Mouse (Mus musculus): ENCODE results near the gene Hdhd3. TPM values are rescaled to one million over a fixed set of nuclear protein-coding genes. Genes with fewer than 3 reads are reported as not detected.

Hdhd3 gene
- polyA plus RNA-seq (2012; rRNA removed): 10.0 and 14.1 TPM in 2 replicates

DNA sequence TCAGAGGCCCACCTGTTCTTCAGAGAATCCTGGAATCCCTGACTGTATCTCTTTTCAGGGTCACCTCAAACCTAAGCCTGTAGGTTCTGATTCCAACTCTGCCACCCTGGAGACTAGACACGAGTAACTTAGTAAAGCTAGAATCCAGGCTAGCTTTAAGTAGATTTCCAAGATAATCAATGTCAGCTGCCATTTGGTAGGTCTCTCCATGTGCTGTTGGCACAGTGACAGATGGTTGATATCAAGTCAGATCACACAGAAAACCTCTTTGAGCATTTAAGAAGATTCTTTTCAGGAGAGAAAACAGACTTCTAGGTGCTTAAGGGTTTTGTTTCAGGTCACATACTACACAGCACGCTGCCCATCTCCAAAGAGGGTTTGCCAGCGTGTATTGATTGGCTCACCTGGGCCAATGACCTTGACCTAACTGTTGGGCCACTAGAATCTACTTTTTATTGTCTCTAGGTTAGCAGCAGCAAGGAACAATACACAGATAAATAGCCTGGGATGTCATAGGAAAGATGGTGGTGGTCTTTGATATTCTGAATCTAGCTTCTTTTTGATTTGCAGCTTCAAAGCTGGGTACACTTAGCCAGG lies at the start of gene Hdhd3:
Gene Hdhd3, minus strand, starts transcription at position 94 of the 597 bp plus-strand sequence.
- Histone ChIP-seq H3K4me3 (replicated peaks; ENCODE audit: extremely low read depth, low read depth, low read length) (peak within 1 kb of the TSS; percentile 99), H3K4me1 (ENCODE audit: control insufficient read depth, insufficient read depth, low read length) (peaks cover 8% of the 10 kb centered on the region)
- no peak for DNase-seq
- no peak for TF ChIP-seq CTCF (IDR thresholded peaks at IDR 0.05; ENCODE audit: insufficient read depth, low read length)
- no peak for TF ChIP-seq POLR2A (IDR thresholded peaks at IDR 0.05; ENCODE audit: borderline replicate concordance, extremely low read depth, low read depth, low read length)
- 76% methylated on average over 3 of the region's 3 CpGs for WGBS

DNA sequence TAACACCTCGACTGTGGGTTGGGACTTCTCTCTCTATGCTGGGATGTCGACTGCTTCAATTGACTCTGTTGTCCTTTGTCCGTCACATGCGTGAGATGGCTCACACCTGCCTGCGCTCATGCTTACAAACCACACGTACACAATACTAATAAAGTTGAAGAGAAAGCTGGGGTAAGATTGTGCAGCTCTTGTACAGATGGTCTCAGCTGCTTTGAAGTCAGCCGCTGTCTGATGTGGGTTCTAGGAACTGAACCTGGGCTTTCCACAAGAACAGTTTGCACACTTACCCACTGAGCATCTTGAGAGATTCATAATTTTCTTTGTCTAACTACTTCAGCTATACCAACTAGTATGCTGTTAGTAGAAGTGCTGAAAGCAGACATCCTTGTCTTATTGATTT lies 48.7 kb upstream of the Hdhd3 start:
- TF ChIP-seq CTCF (IDR thresholded peaks at IDR 0.05; ENCODE audit: insufficient read depth, low read length): no peak
- no peak for TF ChIP-seq POLR2A (IDR thresholded peaks at IDR 0.05; ENCODE audit: borderline replicate concordance, extremely low read depth, low read depth, low read length)
- DNase-seq: no peak
- Histone ChIP-seq H3K4me3 (replicated peaks; ENCODE audit: extremely low read depth, low read depth, low read length) (no peak overlapping the region), H3K4me1 (ENCODE audit: control insufficient read depth, insufficient read depth, low read length) (no peaks in the 10 kb centered on the region)
- WGBS: 76% methylated on average over 7 of the region's 7 CpGs

DNA sequence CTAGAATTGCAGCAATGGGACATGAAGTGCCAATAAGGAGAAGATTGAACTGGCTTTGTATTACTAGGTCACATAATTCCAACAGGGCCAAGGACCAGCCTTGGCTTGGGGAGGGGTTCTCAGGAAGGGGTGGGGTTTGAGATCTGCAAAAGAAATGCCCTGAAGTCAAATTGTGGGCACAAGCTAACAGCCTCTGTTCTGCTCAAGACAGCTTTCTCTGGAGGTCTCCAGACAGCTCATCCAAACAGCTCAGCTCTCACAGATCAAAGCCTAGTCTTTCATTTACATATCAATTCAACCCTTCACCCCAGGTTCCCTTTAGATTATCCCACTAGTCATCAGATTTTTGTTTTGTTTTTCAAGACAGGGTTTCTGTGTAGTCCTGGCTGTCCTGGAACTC lies 41.5 kb upstream of the Hdhd3 start:
- no peak overlapping the region for H3K4me3 ChIP-seq (replicated peaks; ENCODE audit: extremely low read depth, low read depth, low read length)
- no peak for DNase-seq
- H3K4me1 ChIP-seq (ENCODE audit: control insufficient read depth, insufficient read depth, low read length): no peaks in the 10 kb centered on the region
- TF ChIP-seq CTCF (IDR thresholded peaks at IDR 0.05; ENCODE audit: insufficient read depth, low read length) (no peak), POLR2A (IDR thresholded peaks at IDR 0.05; ENCODE audit: borderline replicate concordance, extremely low read depth, low read depth, low read length) (no peak)

DNA sequence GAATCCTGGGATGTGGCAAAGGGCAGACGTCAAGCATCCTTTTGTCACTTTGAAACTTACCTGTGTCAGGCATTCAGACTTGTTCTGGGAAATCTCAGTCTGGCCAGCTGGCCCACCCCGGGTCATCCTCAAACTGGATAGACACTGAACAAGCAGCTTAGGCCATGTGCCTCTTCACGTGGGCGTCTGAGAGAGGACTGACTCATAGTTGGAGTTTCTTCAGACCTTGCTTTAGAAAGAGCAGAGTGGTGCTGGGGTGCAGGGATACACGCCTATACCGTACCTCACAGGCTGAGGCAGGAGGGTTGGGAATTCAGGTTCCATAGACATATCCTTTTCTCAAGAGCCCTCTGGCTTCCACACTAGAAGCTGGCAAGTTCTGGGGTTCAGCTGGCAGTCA lies 40.5 kb upstream of the Hdhd3 start:
- no peak for DNase-seq
- TF ChIP-seq CTCF (IDR thresholded peaks at IDR 0.05; ENCODE audit: insufficient read depth, low read length) (no peak), POLR2A (IDR thresholded peaks at IDR 0.05; ENCODE audit: borderline replicate concordance, extremely low read depth, low read depth, low read length) (no peak)
- no peaks in the 10 kb centered on the region for H3K4me1 ChIP-seq (ENCODE audit: control insufficient read depth, insufficient read depth, low read length)
- no peak overlapping the region for H3K4me3 ChIP-seq (replicated peaks; ENCODE audit: extremely low read depth, low read depth, low read length)
- 79% methylated on average over 6 of the region's 6 CpGs for WGBS

DNA sequence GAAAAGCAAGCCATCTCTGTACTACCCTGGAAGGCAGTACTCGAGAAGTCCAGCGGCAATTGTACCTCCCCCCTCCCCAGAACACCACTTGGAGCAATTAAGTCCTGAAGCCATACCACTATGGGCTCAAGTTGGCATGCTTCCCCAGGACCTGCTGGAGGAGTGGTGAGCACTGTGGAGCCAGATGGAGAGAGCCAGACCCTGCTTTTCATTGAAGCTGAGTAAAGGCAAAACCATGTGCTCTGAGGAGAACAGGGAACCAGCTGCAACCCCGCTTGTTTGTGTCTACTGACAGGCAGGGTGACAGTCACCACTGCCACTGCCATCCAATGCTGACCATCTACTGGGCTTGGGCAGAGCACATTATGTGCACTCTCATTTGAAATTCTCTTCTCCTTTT lies 38.5 kb upstream of the Hdhd3 start:
- no peak for DNase-seq
- TF ChIP-seq CTCF (IDR thresholded peaks at IDR 0.05; ENCODE audit: insufficient read depth, low read length) (no peak), POLR2A (IDR thresholded peaks at IDR 0.05; ENCODE audit: borderline replicate concordance, extremely low read depth, low read depth, low read length) (no peak)
- WGBS: 77% methylated on average over 3 of the region's 3 CpGs
- Histone ChIP-seq H3K4me1 (ENCODE audit: control insufficient read depth, insufficient read depth, low read length) (no peaks in the 10 kb centered on the region), H3K4me3 (replicated peaks; ENCODE audit: extremely low read depth, low read depth, low read length) (no peak overlapping the region)

DNA sequence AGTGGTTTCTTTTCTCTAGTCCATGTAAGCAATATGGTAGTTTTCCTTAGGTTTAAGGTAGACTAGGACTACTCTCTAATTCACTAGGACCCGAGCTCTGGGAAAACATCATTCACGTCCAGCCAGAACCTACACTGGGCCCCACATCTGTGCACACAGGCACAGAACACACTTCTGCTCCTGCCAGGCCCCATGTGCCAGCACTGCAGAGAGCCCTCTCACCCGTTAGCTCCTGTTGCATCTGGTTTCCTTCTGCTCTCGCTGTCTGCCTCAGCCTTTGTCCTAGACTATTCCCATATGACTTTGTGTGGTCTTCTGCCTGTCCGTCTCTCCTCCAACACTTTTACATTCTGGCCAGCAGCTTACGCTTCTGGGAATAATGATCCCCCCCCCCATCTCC lies 30.5 kb upstream of the Hdhd3 start:
- no peaks in the 10 kb centered on the region; the same call in 1 of the 2 replicates for H3K4me1 ChIP-seq (ENCODE audit: control insufficient read depth, insufficient read depth, low read length)

DNA sequence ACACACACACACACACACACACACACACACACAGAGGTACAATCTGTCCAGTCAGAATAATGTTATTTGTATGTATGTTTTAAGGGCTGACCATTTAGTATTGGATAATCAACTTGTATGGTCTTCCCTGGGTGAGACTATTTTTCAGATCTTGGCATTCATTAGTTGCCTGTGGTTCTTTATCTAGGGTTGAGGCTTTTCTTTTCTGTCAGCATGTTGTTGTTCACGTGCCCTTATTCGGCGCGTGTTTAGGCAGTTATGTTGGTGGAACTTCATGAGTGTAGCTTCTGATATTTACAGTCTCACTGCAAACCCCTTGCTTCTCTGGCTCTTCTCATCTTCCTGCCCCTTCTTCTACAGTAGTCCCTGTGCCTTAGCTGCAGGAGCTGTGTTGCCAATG lies 24.4 kb upstream of the Hdhd3 start:
- WGBS: 80% methylated on average over 4 of the region's 4 CpGs
- no peak for DNase-seq
- no peak overlapping the region for H3K4me3 ChIP-seq (replicated peaks; ENCODE audit: extremely low read depth, low read depth, low read length)
- H3K4me1 ChIP-seq (ENCODE audit: control insufficient read depth, insufficient read depth, low read length): peaks cover 4% of the 10 kb centered on the region
- TF ChIP-seq CTCF (IDR thresholded peaks at IDR 0.05; ENCODE audit: insufficient read depth, low read length) (no peak), POLR2A (IDR thresholded peaks at IDR 0.05; ENCODE audit: borderline replicate concordance, extremely low read depth, low read depth, low read length) (no peak)

More for the DNA sequence above, 30.5 kb upstream of the Hdhd3 start:
- TF ChIP-seq CTCF (IDR thresholded peaks at IDR 0.05; ENCODE audit: insufficient read depth, low read length) (no peak), POLR2A (IDR thresholded peaks at IDR 0.05; ENCODE audit: borderline replicate concordance, extremely low read depth, low read depth, low read length) (no peak)
- H3K4me3 ChIP-seq (replicated peaks; ENCODE audit: extremely low read depth, low read depth, low read length): no peak overlapping the region
- no peak for DNase-seq
- 84% methylated on average over 6 of the region's 6 CpGs for WGBS

DNA sequence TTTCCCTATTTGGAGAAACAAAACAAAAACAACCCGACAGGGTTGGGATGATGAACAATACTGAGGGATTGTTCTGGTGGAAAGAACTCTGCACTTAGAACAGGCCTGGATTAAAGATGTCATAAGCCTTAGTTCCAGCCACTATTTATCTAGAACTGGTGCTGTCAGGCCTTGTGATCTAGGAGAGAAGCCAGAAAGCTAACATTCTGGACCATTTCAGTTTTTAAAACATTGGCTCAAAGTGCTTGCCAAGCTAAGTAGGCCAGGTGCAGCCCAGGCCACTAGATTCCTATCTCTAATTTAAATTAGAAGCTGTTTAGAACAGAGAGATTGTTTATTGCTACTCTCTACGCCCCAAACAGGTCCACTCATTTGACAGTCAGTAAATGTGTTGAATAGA lies 23.0 kb upstream of the Hdhd3 start:
- DNase-seq: no peak
- Histone ChIP-seq H3K4me1 (ENCODE audit: control insufficient read depth, insufficient read depth, low read length) (peaks cover 4% of the 10 kb centered on the region), H3K4me3 (replicated peaks; ENCODE audit: extremely low read depth, low read depth, low read length) (no peak overlapping the region)
- TF ChIP-seq CTCF (IDR thresholded peaks at IDR 0.05; ENCODE audit: insufficient read depth, low read length) (no peak), POLR2A (IDR thresholded peaks at IDR 0.05; ENCODE audit: borderline replicate concordance, extremely low read depth, low read depth, low read length) (no peak)
- 48% methylated on average over 2 of the region's 2 CpGs for WGBS

DNA sequence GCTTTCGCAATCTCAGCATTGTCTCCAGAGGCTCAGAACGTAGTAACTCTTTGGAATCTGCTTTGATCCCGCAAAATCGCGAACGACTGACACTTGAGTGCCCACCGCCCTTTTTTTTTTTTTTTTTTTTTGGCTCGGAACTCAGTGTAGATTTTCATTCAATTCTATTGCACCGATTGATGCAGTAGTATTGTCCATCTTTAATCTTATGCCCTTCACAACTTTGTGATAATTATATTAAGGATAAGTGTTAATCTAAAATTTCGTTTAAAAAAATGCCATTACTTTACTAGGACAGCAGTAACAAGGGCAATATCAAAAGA lies 22.2 kb upstream of the Hdhd3 start:
- no peak for TF ChIP-seq CTCF (IDR thresholded peaks at IDR 0.05; ENCODE audit: insufficient read depth, low read length)
- TF ChIP-seq POLR2A (IDR thresholded peaks at IDR 0.05; ENCODE audit: borderline replicate concordance, extremely low read depth, low read depth, low read length): no peak
- Histone ChIP-seq H3K4me1 (ENCODE audit: control insufficient read depth, insufficient read depth, low read length) (peaks cover 4% of the 10 kb centered on the region; the same call in 1 of the 2 replicates), H3K4me3 (replicated peaks; ENCODE audit: extremely low read depth, low read depth, low read length) (peak overlapping the region; percentile 10)
- no peak for DNase-seq
- WGBS: 2% methylated on average over 10 of the region's 10 CpGs

DNA sequence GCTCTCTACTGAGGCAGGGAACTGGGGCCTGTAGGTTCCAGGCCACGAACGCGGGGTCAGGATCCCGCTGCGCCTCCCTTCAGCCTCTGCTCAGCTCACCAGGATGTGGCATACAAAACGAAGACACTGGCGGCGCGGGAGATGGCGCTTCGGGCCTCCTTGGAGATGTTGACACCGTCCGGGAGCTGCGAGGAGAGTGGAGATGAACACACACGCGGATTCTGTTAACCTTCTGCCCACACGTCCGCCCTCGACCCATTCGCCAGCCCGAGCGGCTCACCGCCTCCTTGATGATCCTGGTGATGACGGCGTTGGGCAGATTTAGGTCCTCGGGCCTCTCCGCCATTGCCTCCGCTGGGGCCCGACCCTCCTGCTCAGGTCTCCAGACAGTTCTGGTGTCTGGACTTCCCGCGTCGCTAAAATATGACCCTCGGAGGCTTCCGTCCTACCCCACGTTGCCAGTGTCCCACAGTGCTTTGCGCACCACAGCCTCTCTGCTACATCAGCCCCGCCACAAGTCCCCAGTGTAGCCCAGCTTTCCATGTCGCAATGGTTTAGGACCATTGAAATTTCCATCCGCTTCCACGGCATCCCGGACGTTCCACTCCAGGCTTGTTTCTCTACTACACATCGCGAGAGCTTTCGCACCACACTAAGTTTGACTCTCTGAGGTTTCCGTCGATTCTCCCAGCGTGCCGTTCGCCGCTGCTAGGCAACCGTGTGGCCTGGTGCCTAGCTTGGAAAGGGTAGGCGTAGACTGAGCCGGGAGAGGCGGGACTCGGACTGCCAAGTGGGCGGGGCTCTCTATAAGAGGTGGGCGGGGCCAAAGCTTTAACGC lies 21.6 kb upstream of the Hdhd3 start, which contains the start of the genes Pole3 and 4933430I17Rik:
Gene Pole3, minus strand, starts transcription at position 418 of the 838 bp plus-strand sequence.
Gene 4933430I17Rik, plus strand, starts transcription at position 719 of the 838 bp plus-strand sequence.
- Histone ChIP-seq H3K4me3 (replicated peaks; ENCODE audit: extremely low read depth, low read depth, low read length) (peak within 1 kb of the TSS; percentile 91), H3K4me1 (ENCODE audit: control insufficient read depth, insufficient read depth, low read length) (peaks cover 4% of the 10 kb centered on the region; the same call in 1 of the 2 replicates)
- TF ChIP-seq POLR2A (IDR thresholded peaks at IDR 0.05; ENCODE audit: borderline replicate concordance, extremely low read depth, low read depth, low read length) (no peak), CTCF (IDR thresholded peaks at IDR 0.05; ENCODE audit: insufficient read depth, low read length) (no peak)
- under 1% methylated on average over 59 of the region's 59 CpGs for WGBS
- peak; percentile 98 for DNase-seq
